Mouse (Mus musculus) T-helper 17 cell (primary cell): ENCODE results near the gene B3gnt9.

Experiments used
- in situ Hi-C, 2 experiments: fragments of 300-600 bp; cut with MboI, MseI; formaldehyde crosslinking; loops; 1 replicate in 1 of 2; 2 replicates in 1 of 2; pipeline ENCODE4 v1.15.1; 2025; ENCODE audit warnings: high pct_unique_total_duplicates in 2 of 2

B3gnt9 gene

DNA sequence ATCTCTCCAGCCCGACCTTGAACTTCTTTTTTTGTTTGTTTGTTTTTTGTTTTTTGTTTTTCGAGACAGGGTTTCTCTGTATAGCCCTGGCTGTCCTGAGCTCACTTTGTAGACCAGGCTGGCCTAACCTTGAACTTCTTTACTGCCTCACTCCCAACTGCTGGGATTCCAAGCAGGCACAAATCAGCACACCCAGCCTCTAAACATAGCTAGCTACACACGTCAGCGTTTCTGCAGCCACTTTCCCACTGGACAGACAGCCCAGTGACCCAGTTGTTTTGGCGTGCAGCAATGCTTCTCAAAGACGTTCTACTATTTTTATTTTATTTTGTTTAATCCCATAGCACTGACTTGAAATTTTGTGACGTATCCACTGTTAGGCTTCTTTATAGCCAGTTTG lies 31.1 kb downstream of the B3gnt9 start:
- in situ Hi-C loops: no loop called here

DNA sequence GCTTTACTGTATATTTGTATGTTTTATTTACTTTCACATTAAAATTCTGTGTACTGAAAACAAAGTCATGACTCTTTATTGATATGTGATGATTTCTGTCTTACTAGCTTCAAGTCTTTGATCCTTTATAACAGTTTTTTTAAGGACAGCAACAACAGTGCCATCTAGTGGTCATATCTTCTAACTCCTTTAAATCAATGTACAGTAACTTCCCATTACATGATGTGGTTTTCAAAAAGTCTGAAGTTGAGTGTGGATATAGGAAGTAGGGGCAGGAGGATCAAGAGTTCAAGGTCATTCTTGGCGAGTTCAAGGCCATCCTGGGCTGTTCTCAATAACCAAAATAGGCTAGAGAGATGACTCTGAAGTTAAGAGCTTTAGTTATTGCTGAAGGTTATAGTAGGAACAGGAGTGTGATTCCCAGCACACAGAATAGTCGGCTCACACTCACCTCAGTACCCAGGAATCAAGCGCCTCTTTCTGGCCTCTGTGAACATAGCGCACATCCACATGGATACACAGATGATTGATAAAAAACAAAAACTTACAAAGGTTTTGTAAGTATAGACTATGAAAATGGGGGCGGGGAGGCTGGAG lies 36.9 kb downstream of the B3gnt9 start:
- in situ Hi-C loops: loop anchor here in 1 of 2 experiments (10.0 kb wide), 1 partner anchor 73 kb away; no protein-coding TSS in a partner anchor

DNA sequence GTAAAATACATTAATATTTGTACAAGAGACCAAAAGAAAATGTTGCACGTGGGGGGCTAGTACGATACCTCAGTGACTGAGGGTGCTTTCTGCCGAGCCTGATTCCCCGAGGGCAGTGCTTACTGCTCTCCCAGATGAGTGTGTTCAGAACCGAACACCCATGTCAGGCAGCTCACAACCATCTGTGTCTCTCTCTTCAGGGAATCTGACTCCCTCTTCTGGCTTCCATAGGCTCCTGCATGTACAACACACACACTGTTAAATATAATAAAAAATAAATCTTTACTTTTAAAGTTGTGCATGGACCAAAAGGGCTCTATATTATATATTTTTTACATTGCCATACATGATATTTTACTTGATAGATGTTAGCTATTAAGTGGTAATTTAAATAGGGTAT lies 40.8 kb downstream of the B3gnt9 start:
- in situ Hi-C loops: loop anchor here (5.0 to 10.0 kb wide), 2 partner anchors 69 to 87 kb away; no protein-coding TSS in a partner anchor

DNA sequence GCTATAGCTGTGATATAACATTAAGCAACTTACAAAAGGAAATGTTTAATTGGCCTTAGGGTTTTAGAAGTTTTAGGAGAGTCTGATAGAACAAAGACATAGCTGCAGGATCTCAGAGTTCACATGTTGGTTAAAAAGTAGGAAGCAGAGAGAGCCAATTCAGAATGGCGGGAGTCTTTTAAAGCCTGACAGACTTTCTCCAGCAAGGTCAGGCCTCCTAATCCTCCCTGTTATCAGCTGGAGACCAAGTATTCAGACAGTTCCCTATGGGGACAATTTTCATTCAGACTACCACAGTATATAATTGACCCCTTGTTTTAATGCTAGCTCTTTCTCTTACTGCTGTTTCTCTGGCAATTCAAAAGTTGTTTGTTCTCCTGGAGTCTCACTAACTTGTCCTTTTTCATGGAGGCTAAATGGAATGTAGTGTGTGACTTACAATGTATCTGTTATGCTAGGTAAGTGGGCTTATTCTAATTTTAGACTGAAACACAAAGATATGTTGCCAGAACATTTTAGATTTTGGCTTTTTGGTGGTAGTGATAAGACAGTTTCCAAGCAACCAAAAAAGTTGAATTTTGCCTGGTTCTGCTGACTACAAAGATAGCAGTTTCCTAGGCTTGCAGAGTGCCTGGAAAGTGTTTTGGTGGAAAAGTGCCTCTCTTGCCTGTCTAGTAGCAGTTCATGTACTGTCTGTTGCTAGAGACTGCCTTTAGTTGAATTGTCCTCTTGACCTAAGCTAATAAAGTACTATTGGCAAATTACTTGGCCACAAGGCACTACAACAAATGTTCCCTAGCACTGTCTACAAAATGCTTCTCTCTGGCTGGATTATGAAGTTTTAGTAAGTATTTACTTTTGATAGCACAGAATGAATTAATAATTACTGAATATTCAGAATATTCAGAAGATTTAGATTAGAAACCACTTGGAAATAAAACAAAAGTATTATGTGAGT lies 45.5 kb downstream of the B3gnt9 start:
- in situ Hi-C loops: loop anchor here (5.0 to 10.0 kb wide), 2 partner anchors 65 to 82 kb away; no protein-coding TSS in a partner anchor

DNA sequence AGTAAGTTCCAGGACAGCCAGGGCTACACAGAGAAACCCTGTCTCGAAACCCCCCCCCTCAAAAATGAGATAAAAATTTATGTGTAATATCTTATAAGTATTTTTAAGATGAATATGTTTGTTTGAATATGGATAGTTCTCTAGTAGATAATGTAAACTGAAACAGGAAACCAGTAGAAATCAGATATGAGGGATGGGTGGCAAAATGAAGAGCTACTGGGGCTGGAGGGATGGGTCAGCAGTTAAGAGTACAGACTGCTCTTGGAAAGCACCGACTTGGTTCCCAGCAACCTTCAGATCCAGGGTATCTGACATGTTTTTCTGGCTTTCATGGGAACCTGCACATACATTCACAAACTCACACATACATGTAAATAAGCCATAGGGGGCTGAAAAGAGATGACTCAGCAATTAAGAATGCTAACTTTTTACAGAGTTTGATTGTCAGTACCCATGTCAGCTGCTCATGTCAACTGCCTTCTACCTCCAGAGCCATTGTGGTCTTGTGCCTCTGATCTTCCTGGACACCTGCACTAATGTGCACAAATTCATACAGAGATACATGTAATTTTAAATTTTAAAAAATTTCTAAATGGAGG lies 47.2 kb downstream of the B3gnt9 start:
- in situ Hi-C loops: no loop called here

DNA sequence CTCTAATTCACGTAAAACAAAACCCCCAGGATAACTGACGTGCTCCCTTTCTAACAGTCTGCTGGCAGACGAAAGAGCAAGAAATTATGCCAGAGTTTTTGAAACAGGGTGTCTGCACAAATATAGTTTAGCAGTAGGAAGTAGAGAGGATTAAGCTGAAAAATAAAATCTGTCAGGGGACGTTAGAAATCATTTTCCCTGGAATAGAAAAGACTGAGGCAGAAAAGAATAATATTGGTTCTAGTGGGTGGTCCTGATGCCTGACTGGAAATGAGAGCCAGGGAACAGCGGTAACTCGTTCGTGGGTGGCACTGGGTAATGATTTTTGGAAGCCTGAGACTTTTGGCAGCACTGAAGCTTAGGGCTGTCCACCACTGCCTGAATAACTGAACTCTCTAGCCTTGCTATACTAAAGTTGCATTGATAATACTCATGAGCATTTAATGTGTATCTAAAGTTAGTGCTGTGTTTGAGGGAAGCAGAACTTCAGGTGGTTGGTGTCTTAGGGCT lies 48.1 kb downstream of the B3gnt9 start:
- in situ Hi-C loops: no loop called here

- in situ Hi-C loops: no loop called here
Observed at GRCm38 (mm10) chr8:105205748-105206147, 49.2 kb downstream of the B3gnt9 start.
